Mouse (Mus musculus) brain, embryonic 14.5 days (tissue): Measurements from ENCODE around the gene Aldh1a3.

Experiments used
- CTCF ChIP-seq: fragments of 200-500 bp; IDR thresholded peaks from 2 replicates; pipeline ENCODE4 v1.5.1; 2012; ENCODE audit warnings: inconsistent platforms, mild to moderate bottlenecking, moderate library complexity, borderline replicate concordance; ENCODE audit not compliant: insufficient read depth, insufficient read length; ENCODE audit errors: extremely low read depth
- POLR2A ChIP-seq: fragments of 200-500 bp; IDR thresholded peaks from 2 replicates; pipeline ENCODE4 v1.6.1; 2012; ENCODE audit warnings: mild to moderate bottlenecking, inconsistent platforms, borderline replicate concordance; ENCODE audit not compliant: poor library complexity, insufficient read depth, insufficient read length, severe bottlenecking; ENCODE audit errors: extremely low read depth

GRCm38 (mm10) chr7:66451622-66452295, 24.4 kb upstream of the Aldh1a3 start:
- no peak for TF ChIP-seq CTCF
- no peak for TF ChIP-seq POLR2A
